Mouse (Mus musculus): ENCODE measurements around the gene Caln1. TPM values are rescaled to one million over a fixed set of nuclear protein-coding genes. Genes with fewer than 3 reads are reported as not detected.

Caln1 gene
- polyA plus RNA-seq, 1 experiment = not detected

GRCm38 (mm10) chr5:130393618-130394355 lies 24.5 kb downstream of the Caln1 start:
- no peak overlapping the region for H3K27ac ChIP-seq (ENCODE audit: insufficient read depth, low read depth, low read length)
- WGBS = 54% methylated on average over 8 of the region's 8 CpGs
- no peaks in the 10 kb centered on the region for H3K4me1 ChIP-seq (ENCODE audit: control insufficient read depth, insufficient read depth, insufficient read length, low read length)
- TF ChIP-seq CTCF (IDR thresholded peaks at IDR 0.05; ENCODE audit: extremely low read depth, insufficient read length, insufficient replicate concordance, low read depth, low read length) (no peak), POLR2A (IDR thresholded peaks at IDR 0.05; ENCODE audit: low read depth, low read length) (no peak)
- no peaks in the 10 kb centered on the region for H3K27me3 ChIP-seq (ENCODE audit: control insufficient read depth, insufficient read depth, low read length)
- no peaks in the 10 kb centered on the region for H3K36me3 ChIP-seq (ENCODE audit: control insufficient read depth, insufficient read depth, low read length)
- H3K4me3 ChIP-seq (ENCODE audit: low read depth, low read length) = no peak overlapping the region

GRCm38 (mm10) chr5:130394386-130394785 lies 25.1 kb downstream of the Caln1 start:
- H3K27ac ChIP-seq (ENCODE audit: insufficient read depth, low read depth, low read length) = no peak overlapping the region
- no peak for TF ChIP-seq CTCF (IDR thresholded peaks at IDR 0.05; ENCODE audit: extremely low read depth, insufficient read length, insufficient replicate concordance, low read depth, low read length)
- no peak for TF ChIP-seq POLR2A (IDR thresholded peaks at IDR 0.05; ENCODE audit: low read depth, low read length)

DNA sequence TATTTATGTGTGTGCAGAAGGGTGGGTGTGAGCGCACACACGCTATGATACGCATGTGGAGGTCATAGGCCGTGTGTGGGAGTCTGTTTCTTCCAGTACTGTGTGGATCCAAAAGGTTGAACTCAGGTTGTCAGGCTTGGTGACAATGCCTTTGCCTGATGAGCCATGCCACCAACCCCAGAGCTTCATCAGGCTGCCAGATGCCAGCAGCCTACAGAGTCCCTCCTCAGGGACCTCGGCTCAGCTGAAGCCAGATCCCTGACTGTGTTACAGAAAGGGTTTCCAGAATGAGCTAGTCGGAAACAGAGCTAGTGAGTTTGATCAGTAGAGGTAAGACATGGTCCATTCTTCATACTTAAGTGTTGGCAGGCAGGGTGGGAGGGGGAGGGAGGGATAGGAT lies 25.9 kb downstream of the Caln1 start:
- no peaks in the 10 kb centered on the region for H3K27me3 ChIP-seq (ENCODE audit: control insufficient read depth, insufficient read depth, low read length)
- no peaks in the 10 kb centered on the region for H3K36me3 ChIP-seq (ENCODE audit: control insufficient read depth, insufficient read depth, low read length)
- 61% methylated on average over 6 of the region's 6 CpGs for WGBS
- TF ChIP-seq CTCF (IDR thresholded peaks at IDR 0.05; ENCODE audit: extremely low read depth, insufficient read length, insufficient replicate concordance, low read depth, low read length) (no peak), POLR2A (IDR thresholded peaks at IDR 0.05; ENCODE audit: low read depth, low read length) (no peak)
- no peaks in the 10 kb centered on the region for H3K4me1 ChIP-seq (ENCODE audit: control insufficient read depth, insufficient read depth, insufficient read length, low read length)
- H3K27ac ChIP-seq (ENCODE audit: insufficient read depth, low read depth, low read length) = no peak overlapping the region
- no peak overlapping the region for H3K4me3 ChIP-seq (ENCODE audit: low read depth, low read length)

More at GRCm38 (mm10) chr5:130394386-130394785, 25.1 kb downstream of the Caln1 start:
- no peak overlapping the region for H3K4me3 ChIP-seq (ENCODE audit: low read depth, low read length)
- WGBS = 68% methylated on average over 8 of the region's 8 CpGs
- H3K27me3 ChIP-seq (ENCODE audit: control insufficient read depth, insufficient read depth, low read length) = no peaks in the 10 kb centered on the region
- H3K4me1 ChIP-seq (ENCODE audit: control insufficient read depth, insufficient read depth, insufficient read length, low read length) = no peaks in the 10 kb centered on the region
- no peaks in the 10 kb centered on the region for H3K36me3 ChIP-seq (ENCODE audit: control insufficient read depth, insufficient read depth, low read length)

DNA sequence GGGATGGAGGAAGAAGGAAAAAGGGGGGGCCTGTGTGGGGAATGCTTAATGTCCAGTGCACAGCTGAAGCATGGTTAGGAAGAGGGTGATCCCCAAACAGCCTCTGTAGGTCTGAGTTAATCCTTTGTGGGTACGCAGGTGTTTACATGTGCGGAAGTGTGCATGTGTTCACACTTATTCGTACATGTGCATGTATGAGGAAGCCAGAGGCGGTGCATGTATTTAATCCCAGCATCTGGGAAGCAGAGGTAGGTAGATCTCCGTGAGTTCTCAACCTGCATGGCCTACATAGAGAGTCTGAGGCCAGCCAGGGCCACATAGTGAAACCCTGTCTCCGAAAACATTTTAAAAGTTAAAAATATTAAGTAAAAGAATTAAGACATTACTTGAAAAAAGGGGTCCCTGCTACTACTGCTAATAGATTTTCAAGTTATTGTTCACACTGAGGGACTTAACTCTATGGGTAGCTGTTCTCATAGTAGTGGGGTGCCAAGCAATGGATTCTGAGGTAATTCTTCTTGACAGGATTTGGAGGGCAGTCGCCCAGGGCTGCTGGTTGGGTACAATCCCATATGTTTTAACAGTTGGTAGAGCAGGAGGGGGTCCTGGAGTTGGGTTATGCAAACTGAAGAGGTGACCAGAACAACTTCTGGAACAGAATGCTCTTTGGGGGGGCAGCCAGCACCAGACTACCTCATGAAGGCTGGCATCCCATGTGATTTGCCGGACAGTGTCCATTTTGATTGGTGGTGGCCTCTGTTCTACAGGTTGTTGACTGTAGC lies 31.1 kb downstream of the Caln1 start:
- Histone ChIP-seq H3K4me1 (ENCODE audit: control insufficient read depth, insufficient read depth, insufficient read length, low read length) (no peaks in the 10 kb centered on the region), H3K27me3 (ENCODE audit: control insufficient read depth, insufficient read depth, low read length) (no peaks in the 10 kb centered on the region), H3K4me3 (ENCODE audit: low read depth, low read length) (no peak overlapping the region), H3K36me3 (ENCODE audit: control insufficient read depth, insufficient read depth, low read length) (no peaks in the 10 kb centered on the region), H3K27ac (ENCODE audit: insufficient read depth, low read depth, low read length) (no peak overlapping the region)
- TF ChIP-seq POLR2A (IDR thresholded peaks at IDR 0.05; ENCODE audit: low read depth, low read length) (no peak), CTCF (IDR thresholded peaks at IDR 0.05; ENCODE audit: extremely low read depth, insufficient read length, insufficient replicate concordance, low read depth, low read length) (no peak)
- 88% methylated on average over 8 of the region's 8 CpGs for WGBS

DNA sequence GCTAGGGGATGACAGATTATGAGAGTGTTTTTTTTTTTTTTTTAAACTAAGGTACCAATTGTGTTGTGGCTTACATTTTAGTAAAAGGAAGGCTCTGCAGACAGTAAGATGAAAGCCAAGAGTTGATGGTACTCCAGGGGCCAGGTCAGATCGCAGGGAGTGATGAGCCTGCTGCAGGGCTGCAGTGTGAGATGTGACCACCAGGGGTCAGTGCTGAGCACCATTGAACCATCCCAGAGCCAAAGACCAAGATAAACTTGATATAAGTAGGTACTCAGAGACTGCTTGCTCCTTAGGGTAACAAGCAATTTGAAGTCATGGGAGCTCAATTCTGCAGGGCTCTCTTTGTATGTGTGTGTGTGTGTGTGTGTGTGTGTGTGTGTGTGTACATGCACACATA lies 35.9 kb downstream of the Caln1 start:
- H3K4me1 ChIP-seq (ENCODE audit: control insufficient read depth, insufficient read depth, insufficient read length, low read length) = no peaks in the 10 kb centered on the region
- no peak overlapping the region for H3K4me3 ChIP-seq (ENCODE audit: low read depth, low read length)
- 42% methylated on average over 1 of the region's 1 CpGs for WGBS
- TF ChIP-seq CTCF (IDR thresholded peaks at IDR 0.05; ENCODE audit: extremely low read depth, insufficient read length, insufficient replicate concordance, low read depth, low read length) (peak; percentile 63; the same call in 1 of the 2 replicates), POLR2A (IDR thresholded peaks at IDR 0.05; ENCODE audit: low read depth, low read length) (no peak)
- H3K27me3 ChIP-seq (ENCODE audit: control insufficient read depth, insufficient read depth, low read length) = no peaks in the 10 kb centered on the region
- no peak overlapping the region for H3K27ac ChIP-seq (ENCODE audit: insufficient read depth, low read depth, low read length)
- no peaks in the 10 kb centered on the region for H3K36me3 ChIP-seq (ENCODE audit: control insufficient read depth, insufficient read depth, low read length)

- H3K27ac ChIP-seq (ENCODE audit: insufficient read depth, low read depth, low read length) = no peak overlapping the region
- TF ChIP-seq POLR2A (IDR thresholded peaks at IDR 0.05; ENCODE audit: low read depth, low read length) (no peak), CTCF (IDR thresholded peaks at IDR 0.05; ENCODE audit: extremely low read depth, insufficient read length, insufficient replicate concordance, low read depth, low read length) (no peak)
- no peak overlapping the region for H3K4me3 ChIP-seq (ENCODE audit: low read depth, low read length)
- no peaks in the 10 kb centered on the region for H3K27me3 ChIP-seq (ENCODE audit: control insufficient read depth, insufficient read depth, low read length)
- H3K36me3 ChIP-seq (ENCODE audit: control insufficient read depth, insufficient read depth, low read length) = no peaks in the 10 kb centered on the region
- WGBS = 88% methylated on average over 6 of the region's 6 CpGs
- H3K4me1 ChIP-seq (ENCODE audit: control insufficient read depth, insufficient read depth, insufficient read length, low read length) = no peaks in the 10 kb centered on the region
Observed at GRCm38 (mm10) chr5:130409706-130410105, 40.5 kb downstream of the Caln1 start.

DNA sequence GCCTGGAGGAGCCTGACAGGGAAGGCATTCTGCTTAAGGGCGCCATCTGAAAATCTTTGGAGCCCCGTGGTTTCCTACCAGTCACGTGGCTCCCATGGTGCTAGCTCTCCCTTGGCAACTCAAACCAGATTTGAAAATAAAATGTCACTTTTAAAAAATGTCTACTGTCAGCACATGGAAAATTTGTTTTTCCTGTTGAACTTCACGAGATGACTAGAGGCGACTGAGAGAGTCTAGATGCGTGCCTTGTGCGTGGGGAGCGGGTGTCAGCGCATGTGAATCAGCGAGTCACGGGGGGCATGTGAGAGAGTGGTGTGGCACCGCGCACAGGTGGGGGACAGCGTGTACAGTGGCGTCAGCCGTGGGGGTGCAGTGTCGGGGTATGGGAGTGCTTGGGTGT lies 42.3 kb downstream of the Caln1 start:
- no peaks in the 10 kb centered on the region for H3K27me3 ChIP-seq (ENCODE audit: control insufficient read depth, insufficient read depth, low read length)
- WGBS = 94% methylated on average over 17 of the region's 17 CpGs
- H3K36me3 ChIP-seq (ENCODE audit: control insufficient read depth, insufficient read depth, low read length) = no peaks in the 10 kb centered on the region
- H3K27ac ChIP-seq (ENCODE audit: insufficient read depth, low read depth, low read length) = no peak overlapping the region
- no peak overlapping the region for H3K4me3 ChIP-seq (ENCODE audit: low read depth, low read length)
- no peak for TF ChIP-seq CTCF (IDR thresholded peaks at IDR 0.05; ENCODE audit: extremely low read depth, insufficient read length, insufficient replicate concordance, low read depth, low read length)
- TF ChIP-seq POLR2A (IDR thresholded peaks at IDR 0.05; ENCODE audit: low read depth, low read length) = no peak
- no peaks in the 10 kb centered on the region for H3K4me1 ChIP-seq (ENCODE audit: control insufficient read depth, insufficient read depth, insufficient read length, low read length)
